ENCODE assay signal across 16 mouse cellular contexts in genomic region chr9:110206437-110206836, GRCm38 (mm10). TPM values are rescaled to one million over a fixed set of nuclear protein-coding genes. Genes with fewer than 3 reads are reported as not detected.
DNase-seq lines count a peak whose midpoint lies in the region; ATAC-seq lines count a peak whose summit lies in the region.
"Had no signal": no experiment of that assay in that cellular context is flagged by ENCODE, and none has a peak within 500 bp of the region (broad histone marks: within the 10 kb centered on the region; RNA-seq: fewer than 3 reads in every experiment).

No protein-coding gene starts in this region.

- H3K4me1 ChIP-seq in forebrain, embryonic 10.5 days: peaks cover 40% of the 10 kb centered on the region
- H3K4me1 ChIP-seq in hindbrain, embryonic 15.5 days (replicated peaks): peaks cover 14% of the 10 kb centered on the region; the same call in 1 of the 2 replicates
- H3K4me1 ChIP-seq in midbrain, embryonic 15.5 days: peaks cover 3% of the 10 kb centered on the region
- H3K4me1 ChIP-seq in intestine, embryonic 15.5 days (replicated peaks): no peaks in the 10 kb centered on the region
- H3K4me1 ChIP-seq: liver, embryonic 15.5 days had no signal

- H3K9ac ChIP-seq in hindbrain, embryonic 15.5 days: no peak overlapping the region
- no peak overlapping the region for H3K9ac ChIP-seq in midbrain, embryonic 15.5 days
- no peak overlapping the region for H3K9ac ChIP-seq in intestine, embryonic 15.5 days
- H3K9ac ChIP-seq: liver, embryonic 15.5 days had no signal

- H3K36me3 ChIP-seq in forebrain, embryonic 10.5 days (replicated peaks): peaks cover 99% of the 10 kb centered on the region
- H3K36me3 ChIP-seq in hindbrain, embryonic 15.5 days: peaks cover 61% of the 10 kb centered on the region
- H3K36me3 ChIP-seq in midbrain, embryonic 15.5 days (replicated peaks): peaks cover 54% of the 10 kb centered on the region
- H3K36me3 ChIP-seq in intestine, embryonic 15.5 days: peaks cover 25% of the 10 kb centered on the region

- H3K4me2 ChIP-seq in hindbrain, embryonic 15.5 days: no peak overlapping the region
- no peak overlapping the region for H3K4me2 ChIP-seq in midbrain, embryonic 15.5 days
- H3K4me2 ChIP-seq in intestine, embryonic 15.5 days (replicated peaks): no peak overlapping the region
- H3K4me2 ChIP-seq: liver, embryonic 15.5 days had no signal

- WGBS in forebrain, embryonic 10.5 days: 44% methylated on average over 2 of the region's 2 CpGs
- 68% methylated on average over 2 of the region's 2 CpGs for WGBS in hindbrain, embryonic 15.5 days
- 67% methylated on average over 2 of the region's 2 CpGs for WGBS in midbrain, embryonic 15.5 days
- 87% methylated on average over 2 of the region's 2 CpGs for WGBS in intestine, embryonic 15.5 days

- H3K27ac ChIP-seq in forebrain, embryonic 10.5 days: peak overlapping the region; percentile 84
- H3K27ac ChIP-seq in hindbrain, embryonic 15.5 days (replicated peaks): peak overlapping the region; percentile 75
- H3K27ac ChIP-seq in midbrain, embryonic 15.5 days: peak overlapping the region; percentile 71
- no peak overlapping the region for H3K27ac ChIP-seq in intestine, embryonic 15.5 days
- H3K27ac ChIP-seq: liver, embryonic 15.5 days had no signal

- H3K4me3 ChIP-seq in forebrain, embryonic 10.5 days: peak overlapping the region; percentile 21; the same call in 1 of the 2 replicates
- no peak overlapping the region for H3K4me3 ChIP-seq in hindbrain, embryonic 15.5 days
- H3K4me3 ChIP-seq in midbrain, embryonic 15.5 days: no peak overlapping the region
- H3K4me3 ChIP-seq in intestine, embryonic 15.5 days (replicated peaks): no peak overlapping the region
- H3K4me3 ChIP-seq: liver, embryonic 15.5 days had no signal

- no peaks in the 10 kb centered on the region for H3K9me3 ChIP-seq in forebrain, embryonic 10.5 days
- no peaks in the 10 kb centered on the region for H3K9me3 ChIP-seq in hindbrain, embryonic 15.5 days
- no peaks in the 10 kb centered on the region for H3K9me3 ChIP-seq in midbrain, embryonic 15.5 days
- no peaks in the 10 kb centered on the region for H3K9me3 ChIP-seq in intestine, embryonic 15.5 days
- H3K9me3 ChIP-seq: liver, embryonic 15.5 days had no signal

- DNase-seq in frontal cortex, postnatal 25 days (ENCODE audit: low spot score in 2 of 2): no peak
- no peak for DNase-seq in forebrain, embryonic 10.5 days (ENCODE audit: extremely low spot score, low spot score)
- DNase-seq in cerebellum, adult 9-10 months: no peak
- no peak for DNase-seq in kidney, postnatal 36 days
- DNase-seq: adrenal gland, postnatal 36 days; gastrocnemius, postnatal 10 days; heart, postnatal 14 days; kidney, adult 18-20 months; kidney, postnatal 25 days; lung, postnatal 10 days; thymus, adult 2 months had no signal

- ATAC-seq in frontal cortex, adult (ENCODE audit: low TSS enrichment): peak; percentile 34
- ATAC-seq in hindbrain, embryonic 15.5 days (ENCODE audit: low FRiP score, low read depth): no peak
- no peak for ATAC-seq in midbrain, embryonic 15.5 days (replicated peaks)
- no peak for ATAC-seq in intestine, embryonic 15.5 days

- H3K27me3 ChIP-seq in forebrain, embryonic 10.5 days (ENCODE audit: poor library complexity, severe bottlenecking): no peaks in the 10 kb centered on the region
- no peaks in the 10 kb centered on the region for H3K27me3 ChIP-seq in hindbrain, embryonic 15.5 days
- H3K27me3 ChIP-seq in midbrain, embryonic 15.5 days (replicated peaks): no peaks in the 10 kb centered on the region
- no peaks in the 10 kb centered on the region for H3K27me3 ChIP-seq in intestine, embryonic 15.5 days (replicated peaks)
- H3K27me3 ChIP-seq: liver, embryonic 15.5 days had no signal

RNA-seq across cellular contexts. Expression of gene Cspg5, which starts 37.1 kb away (rescaled TPM):
- polyA plus RNA-seq in forebrain, embryonic 10.5 days (2016; fragmentation: Nextera tagmentation; extraction: Ambion mirVana): 5.4 and 6.3 TPM in 2 replicates
- polyA plus RNA-seq in hindbrain, embryonic 15.5 days (2015; fragmentation: Nextera tagmentation; extraction: Ambion mirVana): 181 and 199 TPM in 2 replicates
- 175 and 191 TPM in 2 replicates for polyA plus RNA-seq in midbrain, embryonic 15.5 days (2015; fragmentation: Nextera tagmentation; extraction: Ambion mirVana)
- 3.9 and 4.6 TPM in 2 replicates for polyA plus RNA-seq in intestine, embryonic 15.5 days (2015; fragmentation: Nextera tagmentation; extraction: Ambion mirVana)

Comparison
In these comparisons a context has a peak if more than half of its experiments do, and no peak if none do; other contexts are left out.
1. RNA of gene Cspg5, which starts 37.1 kb away (polyA plus RNA-seq): 181 to 199 TPM in hindbrain, embryonic 15.5 days and 175 to 191 TPM in midbrain, embryonic 15.5 days; 5.4 to 6.3 TPM in forebrain, embryonic 10.5 days and 3.9 to 4.6 TPM in intestine, embryonic 15.5 days; every median in the first group is over 10 times any median in the second.